Mouse (Mus musculus): ENCODE measurements around the gene Shf.

- no peak for TF ChIP-seq CTCF (IDR thresholded peaks at IDR 0.05; ENCODE audit: borderline replicate concordance, extremely low read depth, insufficient read depth, insufficient read length)
- no peak for TF ChIP-seq POLR2A (IDR thresholded peaks at IDR 0.05; ENCODE audit: borderline replicate concordance, extremely low read depth, insufficient read depth, insufficient read length, poor library complexity, severe bottlenecking)
These were observed 3.1 kb upstream of the Shf start for GRCm38 (mm10) chr2:122372067-122372466.
